20 mouse cellular contexts compared by ENCODE assay signal in the genomic region with DNA sequence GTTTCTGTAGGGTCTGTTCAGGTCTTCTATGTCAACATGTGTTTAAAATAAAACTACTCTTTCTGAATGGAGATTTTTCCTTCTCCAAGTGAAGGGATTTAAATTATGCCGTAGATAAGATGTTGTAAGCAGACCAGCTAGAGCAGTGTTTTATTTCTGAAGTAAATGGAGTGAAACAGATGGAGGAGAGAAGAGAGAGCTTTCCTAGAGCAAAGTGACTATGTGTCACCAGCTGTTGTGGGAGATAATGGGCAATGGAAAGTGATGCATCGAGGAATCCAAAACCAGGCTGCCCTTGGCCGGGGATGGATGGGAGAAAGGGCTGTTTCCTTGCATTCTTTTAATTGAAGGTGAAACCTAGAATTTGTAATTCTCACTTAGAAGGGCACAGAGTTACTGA.
DNase-seq lines count a peak whose midpoint lies in the region; ATAC-seq and TF ChIP-seq lines count a peak whose summit lies in the region.
"Had no signal": no experiment of that assay in that cellular context is flagged by ENCODE, and none has a peak within 500 bp of the region (broad histone marks: within the 10 kb centered on the region; RNA-seq: fewer than 3 reads in every experiment).

No protein-coding gene starts in this region.

- H3K4me3 ChIP-seq in forebrain, postnatal 0 days (ENCODE audit: low read depth, low read length): no peak overlapping the region
- H3K4me3 ChIP-seq in forebrain, embryonic 11.5 days (ENCODE audit: low read depth, low read length): no peak overlapping the region
- H3K4me3 ChIP-seq in midbrain, postnatal 0 days (ENCODE audit: low read depth, low read length): no peak overlapping the region
- no peak overlapping the region for H3K4me3 ChIP-seq in midbrain, embryonic 15.5 days
- H3K4me3 ChIP-seq: embryonic facial prominence, embryonic 10.5 days; heart, embryonic 13.5 days; hindbrain, embryonic 15.5 days had no signal

- peak; percentile 51 for ATAC-seq in forebrain, postnatal 0 days
- no peak for ATAC-seq in forebrain, embryonic 11.5 days (replicated peaks; ENCODE audit: low FRiP score)
- no peak for ATAC-seq in midbrain, postnatal 0 days (ENCODE audit: low FRiP score)
- ATAC-seq in midbrain, embryonic 15.5 days (replicated peaks): no peak
- ATAC-seq: CD4-positive, CD25-positive, alpha-beta regulatory T cell, adult 4 months; forebrain, embryonic 14.5 days had no signal

- no peak overlapping the region for H3K27ac ChIP-seq in forebrain, postnatal 0 days (ENCODE audit: low read depth, low read length)
- no peak overlapping the region for H3K27ac ChIP-seq in forebrain, embryonic 11.5 days (ENCODE audit: low read depth, low read length)
- no peak overlapping the region for H3K27ac ChIP-seq in midbrain, postnatal 0 days (ENCODE audit: low read depth, low read length)
- no peak overlapping the region for H3K27ac ChIP-seq in midbrain, embryonic 15.5 days
- H3K27ac ChIP-seq: embryonic facial prominence, embryonic 10.5 days; heart, embryonic 13.5 days; hindbrain, embryonic 15.5 days had no signal

- H3K4me2 ChIP-seq in forebrain, postnatal 0 days (ENCODE audit: low read depth): no peak overlapping the region
- no peak overlapping the region for H3K4me2 ChIP-seq in forebrain, embryonic 11.5 days (ENCODE audit: low read depth, low read length, severe bottlenecking)
- H3K4me2 ChIP-seq in midbrain, postnatal 0 days (ENCODE audit: low read depth, low read length, poor library complexity, severe bottlenecking): no peak overlapping the region
- no peak overlapping the region for H3K4me2 ChIP-seq in midbrain, embryonic 15.5 days
- H3K4me2 ChIP-seq: heart, embryonic 13.5 days; hindbrain, embryonic 15.5 days had no signal

- H3K4me1 ChIP-seq in forebrain, postnatal 0 days (ENCODE audit: insufficient read depth): no peaks in the 10 kb centered on the region
- H3K4me1 ChIP-seq in forebrain, embryonic 11.5 days (replicated peaks; ENCODE audit: control insufficient read depth, insufficient read depth, low read length): no peaks in the 10 kb centered on the region
- no peaks in the 10 kb centered on the region for H3K4me1 ChIP-seq in midbrain, postnatal 0 days (ENCODE audit: insufficient read depth, low read length)
- H3K4me1 ChIP-seq in midbrain, embryonic 15.5 days: no peaks in the 10 kb centered on the region
- H3K4me1 ChIP-seq: embryonic facial prominence, embryonic 10.5 days; heart, embryonic 13.5 days; hindbrain, embryonic 15.5 days had no signal

- DNase-seq in forebrain, postnatal 0 days: no peak
- no peak for DNase-seq in forebrain, embryonic 11.5 days (ENCODE audit: low spot score)
- DNase-seq in midbrain, postnatal 0 days (ENCODE audit: low spot score): peak; percentile 5
- peak; percentile 31 for DNase-seq in brain, adult 2 months (ENCODE audit: low read depth, low spot score)
- DNase-seq in telencephalon, adult 2 months (ENCODE audit: low read depth, low spot score): peak; percentile 22
- DNase-seq in adrenal gland, postnatal 4 days (ENCODE audit: low spot score in 2 of 2): no peak
- DNase-seq: adrenal gland, adult 8-10 months; B cell, adult 2 months; cerebellum, adult 18-20 months; cerebellum, adult 9-11 months; gastrocnemius, postnatal 36 days; heart, adult 11 months; heart, postnatal 36 days had no signal

- H3K27me3 ChIP-seq in forebrain, postnatal 0 days (ENCODE audit: insufficient read depth, low read length): no peaks in the 10 kb centered on the region
- H3K27me3 ChIP-seq in forebrain, embryonic 11.5 days (ENCODE audit: control insufficient read depth, insufficient read depth, low read length): no peaks in the 10 kb centered on the region
- H3K27me3 ChIP-seq in midbrain, postnatal 0 days (ENCODE audit: insufficient read depth, low read length): no peaks in the 10 kb centered on the region
- H3K27me3 ChIP-seq in midbrain, embryonic 15.5 days (replicated peaks): no peaks in the 10 kb centered on the region
- H3K27me3 ChIP-seq: heart, embryonic 13.5 days; hindbrain, embryonic 15.5 days had no signal

- H3K36me3 ChIP-seq in forebrain, postnatal 0 days (ENCODE audit: insufficient read depth): no peaks in the 10 kb centered on the region
- H3K36me3 ChIP-seq in forebrain, embryonic 11.5 days (ENCODE audit: control insufficient read depth, insufficient read depth, low read length): no peaks in the 10 kb centered on the region
- no peaks in the 10 kb centered on the region for H3K36me3 ChIP-seq in midbrain, postnatal 0 days (ENCODE audit: insufficient read depth, low read length)
- no peaks in the 10 kb centered on the region for H3K36me3 ChIP-seq in midbrain, embryonic 15.5 days (replicated peaks)
- H3K36me3 ChIP-seq: embryonic facial prominence, embryonic 10.5 days; G1E; heart, embryonic 13.5 days; hindbrain, embryonic 15.5 days had no signal

- no peak for TF ChIP-seq CTCF in forebrain, postnatal 0 days (IDR thresholded peaks at IDR 0.05; ENCODE audit: low read depth)
- no peak for TF ChIP-seq CTCF in midbrain, postnatal 0 days (IDR thresholded peaks at IDR 0.05)

- no peak overlapping the region for H3K9ac ChIP-seq in forebrain, postnatal 0 days
- no peak overlapping the region for H3K9ac ChIP-seq in forebrain, embryonic 11.5 days (ENCODE audit: low read length)
- H3K9ac ChIP-seq in midbrain, postnatal 0 days (replicated peaks; ENCODE audit: low read length, poor library complexity, severe bottlenecking): no peak overlapping the region
- H3K9ac ChIP-seq in midbrain, embryonic 15.5 days: no peak overlapping the region
- H3K9ac ChIP-seq: heart, embryonic 13.5 days; hindbrain, embryonic 15.5 days had no signal

- no peaks in the 10 kb centered on the region for H3K9me3 ChIP-seq in forebrain, postnatal 0 days (ENCODE audit: low read length)
- H3K9me3 ChIP-seq in forebrain, embryonic 11.5 days (ENCODE audit: control insufficient read depth, low read length): no peaks in the 10 kb centered on the region
- no peaks in the 10 kb centered on the region for H3K9me3 ChIP-seq in midbrain, postnatal 0 days (ENCODE audit: low read length)
- H3K9me3 ChIP-seq in midbrain, embryonic 15.5 days: no peaks in the 10 kb centered on the region
- H3K9me3 ChIP-seq: embryonic facial prominence, embryonic 10.5 days; G1E; heart, embryonic 13.5 days; hindbrain, embryonic 15.5 days had no signal

- WGBS in forebrain, postnatal 0 days: 80% methylated on average over 3 of the region's 3 CpGs
- WGBS in forebrain, embryonic 11.5 days: 92% methylated on average over 3 of the region's 3 CpGs
- 83% methylated on average over 3 of the region's 3 CpGs for WGBS in midbrain, postnatal 0 days
- WGBS in midbrain, embryonic 15.5 days: 85% methylated on average over 3 of the region's 3 CpGs

Comparison
In these comparisons a context has a peak if more than half of its experiments do, and no peak if none do; other contexts are left out.
1. DNase-seq: peak in midbrain, postnatal 0 days (single experiment), brain, adult 2 months (single experiment) and telencephalon, adult 2 months (single experiment); none in forebrain, postnatal 0 days (single experiment), forebrain, embryonic 11.5 days (single experiment) and adrenal gland, postnatal 4 days (0 of 2).